Mouse (Mus musculus): ENCODE measurements around the gene Prrt2. TPM values are rescaled to one million over a fixed set of nuclear protein-coding genes. Genes with fewer than 3 reads are reported as not detected.

The Prrt2 gene
- total and polyA plus RNA-seq, 2 experiments: 0.75 TPM; not detected in 1

- H3K9ac ChIP-seq (ENCODE audit: low read depth, low read length): no peak overlapping the region
- H3K79me2 ChIP-seq (ENCODE audit: control insufficient read depth, insufficient read depth, low read length): no peaks in the 10 kb centered on the region
- WGBS: 81% methylated on average over 1 of the region's 1 CpGs
- H3K4me3 ChIP-seq (ENCODE audit: insufficient read depth, low read depth, low read length): no peak overlapping the region
- DNase-seq (ENCODE audit: extremely low read depth, low read depth, low spot score): no peak
- no peak overlapping the region for H3K27ac ChIP-seq (replicated peaks; ENCODE audit: insufficient read depth, low read depth, low read length)
- H3K36me3 ChIP-seq (ENCODE audit: control insufficient read depth, insufficient read depth, low read length): no peaks in the 10 kb centered on the region
- no peak for TF ChIP-seq POLR2A (IDR thresholded peaks at IDR 0.05; ENCODE audit: extremely low read depth, insufficient read depth, low read length)
- no peak for TF ChIP-seq CTCF (IDR thresholded peaks at IDR 0.05; ENCODE audit: low read depth, low read length)
- H3K27me3 ChIP-seq (ENCODE audit: control insufficient read depth, insufficient read depth, low read length): no peaks in the 10 kb centered on the region
- peaks cover 6% of the 10 kb centered on the region for H3K4me1 ChIP-seq (ENCODE audit: control insufficient read depth, insufficient read depth, low read length)
Measured at GRCm38 (mm10) chr7:127031244-127031643, 10.2 kb upstream of the Prrt2 start.

- Histone ChIP-seq H3K9ac (ENCODE audit: low read depth, low read length) (no peak overlapping the region), H3K79me2 (ENCODE audit: control insufficient read depth, insufficient read depth, low read length) (no peaks in the 10 kb centered on the region), H3K36me3 (ENCODE audit: control insufficient read depth, insufficient read depth, low read length) (no peaks in the 10 kb centered on the region), H3K27me3 (ENCODE audit: control insufficient read depth, insufficient read depth, low read length) (no peaks in the 10 kb centered on the region), H3K4me1 (ENCODE audit: control insufficient read depth, insufficient read depth, low read length) (peaks cover 6% of the 10 kb centered on the region), H3K27ac (replicated peaks; ENCODE audit: insufficient read depth, low read depth, low read length) (no peak overlapping the region), H3K4me3 (ENCODE audit: insufficient read depth, low read depth, low read length) (no peak overlapping the region)
- 98% methylated on average over 1 of the region's 1 CpGs for WGBS
- TF ChIP-seq CTCF (IDR thresholded peaks at IDR 0.05; ENCODE audit: low read depth, low read length) (no peak), POLR2A (IDR thresholded peaks at IDR 0.05; ENCODE audit: extremely low read depth, insufficient read depth, low read length) (no peak)
- no peak for DNase-seq (ENCODE audit: extremely low read depth, low read depth, low spot score)
Measured at GRCm38 (mm10) chr7:127030172-127030571, 9.2 kb upstream of the Prrt2 start.

- H3K9ac ChIP-seq (ENCODE audit: low read depth, low read length): peak overlapping the region; percentile 82
- no peaks in the 10 kb centered on the region; the same call in 1 of the 2 replicates for H3K36me3 ChIP-seq (ENCODE audit: control insufficient read depth, insufficient read depth, low read length)
- H3K27me3 ChIP-seq (ENCODE audit: control insufficient read depth, insufficient read depth, low read length): no peaks in the 10 kb centered on the region
- H3K27ac ChIP-seq (replicated peaks; ENCODE audit: insufficient read depth, low read depth, low read length): peak overlapping the region; percentile 90
- no peaks in the 10 kb centered on the region for H3K79me2 ChIP-seq (ENCODE audit: control insufficient read depth, insufficient read depth, low read length)
- peak overlapping the region; percentile 51 for H3K4me3 ChIP-seq (ENCODE audit: insufficient read depth, low read depth, low read length)
- WGBS: 43% methylated on average over 8 of the region's 8 CpGs
- TF ChIP-seq CTCF (IDR thresholded peaks at IDR 0.05; ENCODE audit: low read depth, low read length) (no peak), POLR2A (IDR thresholded peaks at IDR 0.05; ENCODE audit: extremely low read depth, insufficient read depth, low read length) (no peak)
- DNase-seq (ENCODE audit: extremely low read depth, low read depth, low spot score): no peak
- peaks cover 11% of the 10 kb centered on the region for H3K4me1 ChIP-seq (ENCODE audit: control insufficient read depth, insufficient read depth, low read length)
Measured at GRCm38 (mm10) chr7:127027885-127028284, 6.9 kb upstream of the Prrt2 start.

- Histone ChIP-seq H3K9ac (ENCODE audit: low read depth, low read length) (peak within 1 kb of the TSS; percentile 85), H3K4me1 (ENCODE audit: control insufficient read depth, insufficient read depth, low read length) (peaks cover 11% of the 10 kb centered on the region), H3K27me3 (ENCODE audit: control insufficient read depth, insufficient read depth, low read length) (no peaks in the 10 kb centered on the region), H3K79me2 (ENCODE audit: control insufficient read depth, insufficient read depth, low read length) (no peaks in the 10 kb centered on the region), H3K4me3 (ENCODE audit: insufficient read depth, low read depth, low read length) (peak within 1 kb of the TSS; percentile 71), H3K27ac (replicated peaks; ENCODE audit: insufficient read depth, low read depth, low read length) (peak within 1 kb of the TSS; percentile 90), H3K36me3 (ENCODE audit: control insufficient read depth, insufficient read depth, low read length) (no peaks in the 10 kb centered on the region; the same call in 1 of the 2 replicates)
- TF ChIP-seq CTCF (IDR thresholded peaks at IDR 0.05; ENCODE audit: low read depth, low read length): no peak
- 0 out of 2 replicates have a peak, but pooled peaks have one; percentile 22 for TF ChIP-seq POLR2A (IDR thresholded peaks at IDR 0.05; ENCODE audit: extremely low read depth, insufficient read depth, low read length)
- under 1% methylated on average over 59 of the region's 63 CpGs for WGBS
- DNase-seq (ENCODE audit: extremely low read depth, low read depth, low spot score): peak; percentile 96
Measured at GRCm38 (mm10) chr7:127026984-127027726, 6.1 kb upstream of the Prrt2 start, which contains the start of gene Maz. Gene Maz, minus strand, starts transcription at chr7:127027037.

GRCm38 (mm10) chr7:127026616-127026983 lies 5.6 kb upstream of the Prrt2 start:
- Histone ChIP-seq H3K27me3 (ENCODE audit: control insufficient read depth, insufficient read depth, low read length) (no peaks in the 10 kb centered on the region), H3K79me2 (ENCODE audit: control insufficient read depth, insufficient read depth, low read length) (no peaks in the 10 kb centered on the region), H3K36me3 (ENCODE audit: control insufficient read depth, insufficient read depth, low read length) (no peaks in the 10 kb centered on the region; the same call in 1 of the 2 replicates), H3K4me1 (ENCODE audit: control insufficient read depth, insufficient read depth, low read length) (peaks cover 11% of the 10 kb centered on the region), H3K4me3 (ENCODE audit: insufficient read depth, low read depth, low read length) (peak overlapping the region; percentile 71), H3K9ac (ENCODE audit: low read depth, low read length) (peak overlapping the region; percentile 84), H3K27ac (replicated peaks; ENCODE audit: insufficient read depth, low read depth, low read length) (peak overlapping the region; percentile 64)
- DNase-seq (ENCODE audit: extremely low read depth, low read depth, low spot score): no peak
- 4% methylated on average over 17 of the region's 48 CpGs for WGBS
- no peak for TF ChIP-seq POLR2A (IDR thresholded peaks at IDR 0.05; ENCODE audit: extremely low read depth, insufficient read depth, low read length)
- TF ChIP-seq CTCF (IDR thresholded peaks at IDR 0.05; ENCODE audit: low read depth, low read length): no peak

- no peak for DNase-seq (ENCODE audit: extremely low read depth, low read depth, low spot score)
- no peak for TF ChIP-seq POLR2A (IDR thresholded peaks at IDR 0.05; ENCODE audit: extremely low read depth, insufficient read depth, low read length)
- no peak for TF ChIP-seq CTCF (IDR thresholded peaks at IDR 0.05; ENCODE audit: low read depth, low read length)
Measured at GRCm38 (mm10) chr7:127026161-127026600, 5.2 kb upstream of the Prrt2 start.

More at GRCm38 (mm10) chr7:127026161-127026600, 5.2 kb upstream of the Prrt2 start:
- Histone ChIP-seq H3K4me1 (ENCODE audit: control insufficient read depth, insufficient read depth, low read length) (peaks cover 11% of the 10 kb centered on the region), H3K4me3 (ENCODE audit: insufficient read depth, low read depth, low read length) (peak overlapping the region; percentile 69), H3K27ac (replicated peaks; ENCODE audit: insufficient read depth, low read depth, low read length) (peak overlapping the region; percentile 64), H3K9ac (ENCODE audit: low read depth, low read length) (peak overlapping the region; percentile 84), H3K36me3 (ENCODE audit: control insufficient read depth, insufficient read depth, low read length) (no peaks in the 10 kb centered on the region; the same call in 1 of the 2 replicates), H3K79me2 (ENCODE audit: control insufficient read depth, insufficient read depth, low read length) (no peaks in the 10 kb centered on the region), H3K27me3 (ENCODE audit: control insufficient read depth, insufficient read depth, low read length) (no peaks in the 10 kb centered on the region)
- WGBS: 5% methylated on average over 44 of the region's 48 CpGs
